Mouse (Mus musculus): ENCODE results near the gene Gm17542.
"Not testable (repeated sequence)": the region's sequence is repeated elsewhere in the genome, so short reads cannot be mapped to it uniquely, and the experiment has no call there.

Gm17542 gene

DNA sequence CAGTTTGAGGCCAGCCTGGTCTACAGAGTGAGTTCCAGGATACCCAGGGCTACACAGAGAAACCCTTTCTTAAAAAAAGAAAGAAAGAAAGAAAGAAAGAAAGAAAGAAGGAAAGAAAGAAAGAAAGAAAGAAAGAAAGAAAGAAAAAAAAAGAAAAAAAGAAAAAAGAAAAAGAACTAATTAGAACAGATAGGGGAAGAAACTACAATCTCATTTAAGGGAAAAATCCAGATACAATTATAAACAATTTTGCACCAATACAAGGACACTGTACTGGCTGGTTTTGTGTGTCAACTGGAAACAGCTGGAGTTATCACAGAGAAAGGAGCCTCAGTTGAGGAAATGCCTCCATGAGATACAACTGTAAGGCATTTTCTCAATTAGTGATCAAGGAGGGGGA is at the start of gene Gm17542:
TSS of gene Gm17542 (minus strand) at position 101 of the 400 bp plus-strand sequence.
- not testable (repeated sequence) for DNase-seq (ENCODE audit: low spot score)

GRCm38 (mm10) chr10:58739779-58740178 is 21.8 kb upstream of the Gm17542 start:
- DNase-seq (ENCODE audit: low spot score) = no peak

- no peak for DNase-seq (ENCODE audit: low spot score)
Measured at GRCm38 (mm10) chr10:58738152-58738551, 20.1 kb upstream of the Gm17542 start.

- DNase-seq (ENCODE audit: low spot score) = no peak
Measured at GRCm38 (mm10) chr10:58714789-58715148, 3.2 kb downstream of the Gm17542 start.

DNA sequence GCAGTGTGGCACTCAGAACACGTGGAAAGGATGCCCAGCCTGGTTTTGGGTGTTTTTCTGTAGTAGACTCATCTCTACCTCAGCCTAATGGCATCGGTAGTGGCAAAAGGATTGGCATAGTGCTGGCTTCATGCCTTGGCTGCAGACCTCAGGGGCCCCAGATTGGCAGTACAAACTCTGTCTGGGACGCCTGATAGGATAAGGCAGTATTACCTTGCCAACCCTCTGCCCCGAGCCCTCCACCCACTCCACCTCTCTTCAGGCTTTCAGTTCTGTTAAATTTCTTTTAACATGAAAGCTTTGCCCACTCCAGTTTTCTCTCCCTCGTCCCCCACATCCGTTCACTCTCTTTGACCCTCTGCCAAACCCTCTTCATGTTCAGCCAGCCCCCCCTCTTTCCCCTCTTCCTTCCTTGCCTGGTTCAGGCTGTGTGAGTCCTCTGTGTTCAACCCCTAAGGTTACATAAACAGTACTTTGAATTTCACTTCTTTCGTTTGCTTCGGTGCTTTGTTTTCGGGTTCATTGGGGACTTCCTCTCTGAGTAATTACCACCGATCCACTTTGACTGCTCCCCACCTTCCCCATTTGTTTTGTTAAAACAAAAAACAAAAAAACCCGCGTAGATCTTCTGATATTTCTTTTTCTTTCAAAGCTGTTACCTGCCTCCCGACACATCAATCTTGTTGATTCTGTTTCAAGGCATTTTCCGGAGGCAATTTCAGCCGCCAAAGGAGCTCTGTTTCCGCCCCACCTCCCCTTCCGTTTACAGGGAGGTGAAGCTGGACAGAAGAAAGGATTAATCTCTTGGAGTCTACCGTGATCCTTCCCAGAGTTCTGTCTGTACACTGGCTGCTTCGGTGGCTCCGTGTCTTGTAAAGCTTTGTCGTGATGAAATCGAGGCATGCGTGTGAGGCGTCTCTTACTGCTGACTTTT is 3.9 kb downstream of the Gm17542 start:
- no peak for DNase-seq (ENCODE audit: low spot score)

- DNase-seq (ENCODE audit: low spot score) = no peak
Measured at GRCm38 (mm10) chr10:58713225-58713624, 4.8 kb downstream of the Gm17542 start.

DNA sequence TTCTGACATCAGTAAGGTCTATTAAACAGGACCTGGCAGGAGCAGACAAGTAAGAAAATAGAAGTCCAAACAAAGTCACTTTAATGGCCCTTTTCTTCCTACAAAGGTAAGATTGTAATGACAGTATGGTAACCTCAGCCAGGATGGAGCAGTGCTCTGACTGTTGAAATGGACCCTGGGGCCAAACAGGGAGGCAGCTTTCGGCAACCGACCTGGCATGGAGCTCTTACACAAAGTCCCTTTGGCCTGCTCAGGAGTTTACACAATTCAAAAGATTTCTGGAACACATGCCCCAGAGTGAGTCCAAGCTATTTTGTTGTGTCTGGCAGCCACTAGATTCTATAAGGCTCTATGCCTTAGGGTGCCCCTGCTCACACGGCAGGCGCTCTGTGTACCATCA is 9.0 kb downstream of the Gm17542 start:
- no peak for DNase-seq (ENCODE audit: low spot score)

DNA sequence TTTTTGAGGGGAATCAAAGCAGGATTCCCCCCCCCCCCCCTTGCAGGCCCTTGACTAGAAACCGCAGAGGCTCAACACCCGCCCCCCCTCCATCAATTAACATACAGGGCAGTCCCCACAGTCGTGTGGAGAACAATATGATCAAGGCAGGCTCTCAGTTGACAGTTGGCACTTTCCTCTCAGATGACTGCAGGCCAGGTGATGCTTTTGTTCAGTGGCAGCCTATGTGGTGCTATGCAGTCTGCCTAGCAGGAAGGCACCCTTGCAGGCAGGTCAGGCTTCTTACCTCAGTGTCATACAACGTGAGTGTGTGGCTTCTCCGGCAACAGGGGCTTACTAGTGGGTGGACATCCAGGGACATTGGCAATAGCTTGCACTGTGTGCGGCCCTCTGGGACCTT is 17.4 kb downstream of the Gm17542 start:
- DNase-seq (ENCODE audit: low spot score) = no peak

GRCm38 (mm10) chr10:58700160-58700559 is 17.9 kb downstream of the Gm17542 start:
- DNase-seq (ENCODE audit: low spot score) = no peak

- DNase-seq (ENCODE audit: low spot score) = no peak
Measured at GRCm38 (mm10) chr10:58698955-58699354, 19.1 kb downstream of the Gm17542 start.

DNA sequence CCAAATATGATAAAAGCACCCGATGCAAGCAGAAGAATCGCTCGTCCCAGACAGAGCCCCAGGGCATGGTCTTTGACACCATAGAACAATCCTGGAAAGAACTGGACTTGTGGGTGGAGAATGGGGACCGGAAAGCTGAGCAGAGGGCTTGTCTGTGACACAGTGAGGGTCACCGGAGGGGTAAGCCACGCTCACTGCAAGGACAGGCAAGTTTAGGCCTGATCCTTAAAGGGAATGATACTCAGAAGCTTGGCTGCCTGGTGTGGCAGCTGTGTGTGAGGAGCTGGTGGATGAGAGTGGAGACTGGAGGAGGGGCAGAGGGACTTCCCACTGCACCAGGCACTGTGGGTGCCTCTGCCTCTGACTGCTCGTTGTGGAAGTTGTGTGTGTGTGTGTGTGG is 27.0 kb downstream of the Gm17542 start:
- no peak for DNase-seq (ENCODE audit: low spot score)

DNA sequence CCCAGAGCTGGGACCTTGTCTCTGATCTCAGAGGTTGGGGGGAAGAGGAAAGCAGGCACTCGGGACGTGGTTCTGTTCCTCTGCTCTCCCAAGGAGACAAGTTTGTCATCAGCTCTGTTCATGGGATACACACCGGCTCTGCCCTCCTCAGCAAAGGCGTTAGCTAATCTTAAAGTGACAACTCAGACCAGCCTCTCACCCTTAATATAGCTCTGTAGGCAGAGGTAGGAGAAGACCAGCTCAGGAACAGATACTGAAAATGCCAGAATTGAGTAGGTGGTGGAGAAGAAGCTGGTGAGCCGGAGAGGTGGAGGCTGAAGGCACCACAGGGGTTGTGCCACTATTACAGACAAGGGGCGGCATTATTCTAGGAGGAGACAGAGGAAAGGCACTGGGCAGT is 38.7 kb downstream of the Gm17542 start:
- no peak for DNase-seq (ENCODE audit: low spot score)

GRCm38 (mm10) chr10:58675533-58675932 is 42.5 kb downstream of the Gm17542 start, which contains the start of gene Edar:
Edar (minus strand) TSS chr10:58675654.
- peak; percentile 59 for DNase-seq (ENCODE audit: low spot score)

DNA sequence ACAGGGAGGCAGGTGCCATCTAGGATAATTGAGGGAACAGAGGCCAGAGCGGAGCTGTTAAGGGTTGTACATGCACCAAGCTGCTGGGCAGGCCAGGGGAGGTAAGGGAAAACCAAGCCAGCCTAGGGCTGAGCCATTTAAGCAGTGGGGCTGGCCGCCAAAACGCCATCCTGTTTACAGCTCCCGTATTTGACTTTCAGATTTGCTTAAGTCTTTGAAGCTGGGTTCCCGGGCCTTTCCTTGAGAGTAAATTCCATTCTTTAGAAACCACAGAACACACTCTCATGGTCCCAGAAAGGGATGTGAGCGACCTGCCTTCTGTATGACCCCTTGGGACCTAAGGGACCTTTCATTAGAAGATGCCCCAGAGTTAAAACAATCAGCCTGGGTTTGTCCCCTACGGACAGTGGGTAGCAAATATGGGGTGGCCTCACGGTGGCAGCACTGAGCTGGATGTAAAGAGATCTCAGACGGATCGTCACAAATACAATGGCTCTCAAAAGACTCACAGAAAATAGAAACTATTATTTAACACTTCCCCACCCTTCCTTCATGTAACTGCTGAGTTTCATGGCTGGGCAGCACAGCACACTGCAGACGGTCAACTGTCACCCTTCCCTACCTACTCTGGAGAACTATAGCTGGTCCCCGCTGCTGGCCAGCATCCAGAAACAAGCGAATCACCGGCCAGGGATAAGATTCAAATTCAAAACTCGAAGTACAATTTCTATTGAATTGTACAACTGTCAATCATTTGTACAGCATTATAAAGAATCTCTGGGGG is 44.5 kb downstream of the Gm17542 start:
- no peak for DNase-seq (ENCODE audit: low spot score)

GRCm38 (mm10) chr10:58672557-58673277 is 45.3 kb downstream of the Gm17542 start:
- no peak for DNase-seq (ENCODE audit: low spot score)

DNA sequence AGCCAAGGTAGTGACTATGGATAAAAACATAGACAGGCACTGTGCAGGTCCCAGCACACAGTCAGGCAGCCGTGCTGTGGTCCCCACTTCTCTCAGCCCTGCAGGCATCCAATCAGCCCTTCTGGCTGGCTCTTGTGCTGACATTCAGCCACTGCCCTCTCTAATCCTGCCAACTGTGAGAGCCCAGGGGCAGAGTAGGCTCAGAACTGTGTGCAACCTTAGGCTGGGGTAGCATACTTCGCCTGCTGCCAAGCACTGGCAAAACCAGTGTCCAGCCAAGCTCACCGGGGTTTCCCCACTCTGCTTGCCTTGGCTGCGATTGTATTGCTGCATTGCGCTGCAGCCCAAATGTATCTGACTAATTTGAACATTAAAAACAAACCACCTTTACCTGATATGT is 54.1 kb downstream of the Gm17542 start:
- no peak for DNase-seq (ENCODE audit: low spot score)
